Mouse (Mus musculus) lung, postnatal 0 days (tissue): ENCODE results near the gene Setd4.

Source experiments
- CTCF ChIP-seq: IDR thresholded peaks from 2 replicates; pipeline ENCODE4 v1.5.1; 2016; ENCODE audit warnings: antibody characterized with exemption, mild to moderate bottlenecking
- EP300 ChIP-seq: IDR thresholded peaks from 2 replicates; pipeline ENCODE4 v1.6.1; 2016; ENCODE audit warnings: antibody characterized with exemption, mild to moderate bottlenecking, control low read depth

DNA sequence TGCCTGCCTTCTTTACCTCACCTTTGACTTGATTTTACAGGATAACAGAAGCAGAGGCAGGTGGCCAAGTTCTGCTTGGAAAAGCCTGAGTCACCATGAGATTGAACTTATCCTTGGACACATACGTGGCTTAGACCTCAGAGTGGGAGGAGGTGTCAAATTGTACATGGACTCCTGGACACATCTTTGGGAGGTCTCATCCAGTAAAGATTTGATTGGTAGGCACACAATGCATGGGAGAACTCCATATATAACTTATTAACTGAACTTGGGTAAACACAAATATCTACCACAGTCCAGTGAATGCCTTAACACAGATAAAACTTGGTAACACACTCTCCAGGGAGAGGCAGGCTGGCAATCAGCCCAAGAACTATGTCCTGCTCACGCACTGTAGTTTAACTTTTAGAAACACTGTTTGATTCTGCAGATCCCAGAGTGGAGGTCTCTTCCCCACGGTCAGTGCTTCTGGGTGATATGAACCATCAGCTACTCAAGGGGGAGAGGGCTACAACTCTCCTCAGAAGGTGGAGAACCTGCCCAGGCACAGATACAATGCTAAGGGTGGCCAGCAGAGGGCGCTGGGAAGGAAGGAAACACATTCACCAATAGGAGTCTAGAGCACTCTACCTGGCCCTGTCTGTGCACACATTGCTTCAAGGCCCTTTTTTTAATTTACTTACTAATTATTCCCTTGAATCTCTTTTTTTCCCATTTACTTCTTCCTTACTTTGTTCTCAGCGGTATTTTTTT, 11.4 kb upstream of the Setd4 start:
- peak; percentile 88 for TF ChIP-seq CTCF
- no peak for TF ChIP-seq EP300
